Mouse (Mus musculus): ENCODE data around the gene Maco1. TPM values are rescaled to one million over a fixed set of nuclear protein-coding genes. Genes with fewer than 3 reads are reported as not detected.
"Not testable (repeated sequence)": the region's sequence is repeated elsewhere in the genome, so short reads cannot be mapped to it uniquely, and the experiment has no call there.

The Maco1 gene
- polyA plus RNA-seq, 1 experiment, result not detected

DNA sequence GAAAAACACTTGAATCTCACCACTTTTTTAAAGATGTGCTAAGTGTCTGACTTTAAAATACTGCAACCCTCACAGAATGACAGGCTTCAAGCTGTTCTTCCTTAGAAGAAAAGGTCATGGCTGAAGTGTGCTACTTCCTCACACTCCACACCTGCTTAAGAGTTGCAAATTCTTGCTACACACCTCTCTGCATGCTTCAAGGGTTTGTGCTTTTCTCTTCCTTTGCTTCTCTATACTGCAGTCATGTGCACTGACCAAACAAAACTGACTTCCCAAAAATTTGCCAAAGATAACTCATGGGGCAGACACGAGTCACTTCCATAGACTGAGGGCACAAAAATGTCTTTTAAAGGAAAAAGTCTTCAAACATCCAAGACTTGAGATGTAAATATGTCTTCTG, 14.9 kb downstream of the Maco1 start:
- WGBS, result 68% methylated on average over 1 of the region's 1 CpGs
- TF ChIP-seq CTCF (IDR thresholded peaks at IDR 0.05; ENCODE audit: insufficient read depth, low read depth, low read length), result no peak
- TF ChIP-seq POLR2A (IDR thresholded peaks at IDR 0.05; ENCODE audit: insufficient read depth, low read depth, low read length), result no peak
- Histone ChIP-seq H3K4me1 (ENCODE audit: control insufficient read depth, insufficient read depth, low read length) (peaks cover 5% of the 10 kb centered on the region), H3K4me3 (ENCODE audit: insufficient read depth, low read depth, low read length) (no peak overlapping the region), H3K27ac (ENCODE audit: insufficient read depth, low read depth, low read length) (no peak overlapping the region)

DNA sequence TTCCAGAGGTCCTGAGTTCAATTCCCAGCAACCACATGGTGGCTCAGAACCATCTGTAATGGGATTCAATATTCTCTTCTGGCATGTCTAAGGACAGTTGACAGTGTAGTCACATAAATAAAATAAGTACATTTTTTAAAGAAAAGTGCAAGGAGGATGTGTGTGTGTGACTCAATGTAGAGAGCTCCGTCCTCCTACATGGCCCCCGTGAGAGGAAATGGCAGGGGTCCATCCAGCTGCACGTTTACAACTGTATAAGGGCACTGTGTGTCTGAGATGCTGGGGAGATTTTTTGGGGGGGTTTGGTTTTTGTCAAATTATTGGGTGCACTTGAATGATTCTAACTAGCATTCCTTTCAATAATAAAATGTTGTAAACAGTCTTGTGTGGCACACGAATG, 17.7 kb downstream of the Maco1 start:
- TF ChIP-seq POLR2A (IDR thresholded peaks at IDR 0.05; ENCODE audit: insufficient read depth, low read depth, low read length) (no peak), CTCF (IDR thresholded peaks at IDR 0.05; ENCODE audit: insufficient read depth, low read depth, low read length) (no peak)
- WGBS, result 75% methylated on average over 4 of the region's 4 CpGs

DNA sequence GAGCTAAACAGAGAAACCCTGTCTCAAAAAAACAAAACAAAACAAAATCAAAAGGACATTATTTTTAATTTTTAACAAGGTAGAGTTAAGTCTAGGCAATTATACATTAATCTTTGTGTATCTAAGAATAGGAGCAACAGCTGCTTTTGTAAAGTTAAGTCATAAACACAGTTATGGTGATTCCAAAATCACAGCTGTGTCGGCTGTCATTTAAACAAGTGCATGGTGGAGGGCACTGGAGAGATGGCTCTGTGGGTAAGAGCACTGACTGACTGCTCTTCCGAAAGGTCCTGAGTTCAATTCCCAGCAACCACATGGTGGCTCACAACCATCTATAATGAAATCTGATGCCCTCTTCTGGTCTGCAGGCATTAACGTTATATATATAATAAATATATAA, 21.2 kb downstream of the Maco1 start:
- TF ChIP-seq POLR2A (IDR thresholded peaks at IDR 0.05; ENCODE audit: insufficient read depth, low read depth, low read length), result no peak
- no peak for TF ChIP-seq CTCF (IDR thresholded peaks at IDR 0.05; ENCODE audit: insufficient read depth, low read depth, low read length)
- no peak overlapping the region for H3K27ac ChIP-seq (ENCODE audit: insufficient read depth, low read depth, low read length)
- H3K4me3 ChIP-seq (ENCODE audit: insufficient read depth, low read depth, low read length), result no peak overlapping the region
- 82% methylated on average over 3 of the region's 3 CpGs for WGBS
- H3K4me1 ChIP-seq (ENCODE audit: control insufficient read depth, insufficient read depth, low read length), result no peaks in the 10 kb centered on the region

More for the DNA sequence above, 17.7 kb downstream of the Maco1 start:
- Histone ChIP-seq H3K27ac (ENCODE audit: insufficient read depth, low read depth, low read length) (no peak overlapping the region), H3K4me3 (ENCODE audit: insufficient read depth, low read depth, low read length) (no peak overlapping the region), H3K4me1 (ENCODE audit: control insufficient read depth, insufficient read depth, low read length) (peaks cover 5% of the 10 kb centered on the region)

DNA sequence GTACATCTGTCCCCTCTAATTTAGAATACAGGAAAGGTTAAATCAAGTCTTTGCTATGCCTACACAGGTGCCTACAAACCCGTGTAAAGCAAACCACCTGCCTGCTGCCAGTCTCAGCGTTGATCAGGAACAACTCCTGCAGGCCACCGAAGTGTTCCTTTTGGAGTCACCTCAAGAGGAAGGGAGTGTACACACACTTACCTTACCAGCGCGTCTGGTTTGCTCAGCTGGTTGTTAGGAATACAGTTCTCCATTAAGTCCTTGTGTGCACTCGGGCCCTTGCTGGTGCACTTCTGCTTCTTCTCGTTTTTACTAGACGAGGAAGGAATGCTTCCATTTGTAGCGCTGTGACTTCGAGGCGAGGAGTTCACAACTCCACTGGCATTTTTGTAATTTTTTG, 25.3 kb downstream of the Maco1 start:
- WGBS, result 92% methylated on average over 11 of the region's 11 CpGs
- no peak for TF ChIP-seq POLR2A (IDR thresholded peaks at IDR 0.05; ENCODE audit: insufficient read depth, low read depth, low read length)
- no peak for TF ChIP-seq CTCF (IDR thresholded peaks at IDR 0.05; ENCODE audit: insufficient read depth, low read depth, low read length)
- H3K27ac ChIP-seq (ENCODE audit: insufficient read depth, low read depth, low read length), result no peak overlapping the region

DNA sequence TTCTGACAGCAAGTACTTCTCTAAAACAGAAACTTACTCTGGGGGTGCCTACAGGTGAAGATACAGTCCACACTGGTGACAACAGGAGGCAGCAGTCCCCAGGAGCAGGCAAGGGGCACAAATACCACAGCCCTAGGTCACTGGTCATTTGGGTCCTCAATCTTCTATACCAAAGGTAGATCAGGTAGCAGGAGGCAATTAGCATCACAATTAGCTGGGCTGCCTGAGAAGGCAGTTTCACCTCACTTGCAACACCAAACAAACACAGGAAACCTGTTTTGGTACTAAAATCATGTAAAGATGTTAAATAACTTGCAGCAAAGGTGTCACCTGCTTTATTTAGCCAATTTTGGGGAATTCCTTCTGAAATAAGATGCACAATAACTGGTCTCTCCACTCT, 26.8 kb downstream of the Maco1 start:
- H3K27ac ChIP-seq (ENCODE audit: insufficient read depth, low read depth, low read length), result no peak overlapping the region
- H3K4me3 ChIP-seq (ENCODE audit: insufficient read depth, low read depth, low read length), result no peak overlapping the region
- TF ChIP-seq POLR2A (IDR thresholded peaks at IDR 0.05; ENCODE audit: insufficient read depth, low read depth, low read length), result no peak
- no peak for TF ChIP-seq CTCF (IDR thresholded peaks at IDR 0.05; ENCODE audit: insufficient read depth, low read depth, low read length)
- H3K4me1 ChIP-seq (ENCODE audit: control insufficient read depth, insufficient read depth, low read length), result peaks cover 8% of the 10 kb centered on the region

More for the DNA sequence above, 25.3 kb downstream of the Maco1 start:
- H3K4me1 ChIP-seq (ENCODE audit: control insufficient read depth, insufficient read depth, low read length), result peaks cover 3% of the 10 kb centered on the region; the same call in 1 of the 2 replicates
- no peak overlapping the region for H3K4me3 ChIP-seq (ENCODE audit: insufficient read depth, low read depth, low read length)

DNA sequence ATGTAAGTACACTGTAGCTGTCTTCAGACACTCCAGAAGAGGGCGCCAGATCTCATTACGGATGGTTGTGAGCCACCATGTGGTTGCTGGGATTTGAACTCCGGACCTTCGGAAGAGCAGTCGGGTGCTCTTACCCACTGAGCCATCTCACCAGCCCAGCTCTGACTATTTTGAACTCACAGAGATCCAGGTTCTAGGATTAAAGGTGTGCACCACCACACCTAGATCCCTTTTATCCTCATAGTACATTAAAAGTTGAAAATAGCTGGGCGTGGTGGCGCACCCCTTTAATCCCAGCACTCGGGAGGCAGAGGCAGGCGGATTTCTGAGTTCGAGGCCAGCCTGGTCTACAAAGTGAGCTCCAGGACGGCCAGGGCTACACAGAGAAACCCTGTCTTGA, 27.3 kb downstream of the Maco1 start:
- WGBS, result 95% methylated on average over 11 of the region's 11 CpGs
- not testable (repeated sequence) for H3K27ac ChIP-seq (ENCODE audit: insufficient read depth, low read depth, low read length); H3K4me1 ChIP-seq (ENCODE audit: control insufficient read depth, insufficient read depth, low read length); H3K4me3 ChIP-seq (ENCODE audit: insufficient read depth, low read depth, low read length)

DNA sequence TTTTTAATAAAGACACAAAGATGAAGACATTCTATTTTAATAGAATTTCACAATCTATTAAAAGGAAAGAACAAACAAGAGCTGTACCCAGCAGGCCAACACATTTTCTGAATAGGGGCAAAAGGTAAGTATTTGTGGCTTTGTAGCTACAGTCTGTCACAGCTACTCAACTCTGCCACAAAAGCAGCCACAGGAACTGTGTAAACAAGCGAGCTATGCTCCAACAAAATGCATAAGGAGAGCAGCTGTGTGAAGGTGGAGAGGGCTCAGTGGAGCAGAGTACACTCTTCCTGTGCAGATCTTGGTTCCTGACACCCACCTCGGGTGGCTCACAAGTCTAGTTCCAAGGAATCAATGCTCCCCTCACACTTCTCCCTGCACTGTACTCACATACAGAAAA, 29.6 kb downstream of the Maco1 start:
- whole genome bisulfite sequencing, result 29% methylated on average over 2 of the region's 2 CpGs
- TF ChIP-seq POLR2A (IDR thresholded peaks at IDR 0.05; ENCODE audit: insufficient read depth, low read depth, low read length) (no peak), CTCF (IDR thresholded peaks at IDR 0.05; ENCODE audit: insufficient read depth, low read depth, low read length) (no peak)

DNA sequence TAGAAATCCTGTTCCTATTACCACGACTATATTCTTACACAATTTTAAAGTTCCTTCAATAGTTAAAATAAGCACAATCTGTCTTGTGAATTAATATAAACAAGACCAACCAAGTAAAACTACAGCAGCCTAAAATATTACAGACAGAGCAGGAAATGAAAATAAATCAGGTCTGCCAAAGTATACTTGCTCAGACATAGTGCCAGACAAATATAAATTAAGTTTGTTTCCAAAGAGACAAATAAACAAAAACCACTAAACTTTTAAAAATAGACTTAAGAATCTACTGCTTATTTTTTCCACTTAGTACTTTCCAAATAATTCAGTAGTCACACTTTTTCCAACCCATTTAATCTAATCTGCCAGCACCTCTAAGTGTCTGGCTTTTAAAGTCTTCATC, 32.1 kb downstream of the Maco1 start:
- TF ChIP-seq POLR2A (IDR thresholded peaks at IDR 0.05; ENCODE audit: insufficient read depth, low read depth, low read length), result no peak
- no peak for TF ChIP-seq CTCF (IDR thresholded peaks at IDR 0.05; ENCODE audit: insufficient read depth, low read depth, low read length)

More for the DNA sequence above, 29.6 kb downstream of the Maco1 start:
- peaks cover 9% of the 10 kb centered on the region for H3K4me1 ChIP-seq (ENCODE audit: control insufficient read depth, insufficient read depth, low read length)
- 0 out of 2 replicates have a peak overlapping the region, but pooled peaks have one; percentile 57 for H3K27ac ChIP-seq (ENCODE audit: insufficient read depth, low read depth, low read length)
- H3K4me3 ChIP-seq (ENCODE audit: insufficient read depth, low read depth, low read length), result no peak overlapping the region

DNA sequence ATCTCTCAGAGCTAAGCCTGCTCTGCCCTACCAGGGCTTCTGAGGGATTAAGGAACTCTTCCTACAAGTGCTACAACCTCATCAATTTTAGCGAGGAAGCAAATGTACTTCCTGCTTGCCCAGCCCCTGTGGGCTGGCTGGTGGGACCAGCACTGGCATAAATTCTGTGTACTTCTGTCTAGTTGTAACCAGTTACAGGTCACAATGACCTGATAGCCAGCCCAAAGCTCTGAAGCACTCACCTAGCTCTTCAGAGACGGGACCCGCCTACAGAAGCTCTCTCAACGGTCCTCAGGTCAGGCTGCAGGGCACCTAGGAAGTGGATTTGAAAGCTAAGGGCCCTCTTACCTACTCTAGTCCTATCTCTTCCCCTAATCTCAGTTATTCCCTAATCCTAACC, 35.4 kb downstream of the Maco1 start:
- TF ChIP-seq CTCF (IDR thresholded peaks at IDR 0.05; ENCODE audit: insufficient read depth, low read depth, low read length) (no peak), POLR2A (IDR thresholded peaks at IDR 0.05; ENCODE audit: insufficient read depth, low read depth, low read length) (no peak)

More for the DNA sequence above, 32.1 kb downstream of the Maco1 start:
- no peak overlapping the region for H3K27ac ChIP-seq (ENCODE audit: insufficient read depth, low read depth, low read length)
- H3K4me3 ChIP-seq (ENCODE audit: insufficient read depth, low read depth, low read length), result no peak overlapping the region
- 45% methylated on average over 1 of the region's 1 CpGs for WGBS
- H3K4me1 ChIP-seq (ENCODE audit: control insufficient read depth, insufficient read depth, low read length), result peaks cover 11% of the 10 kb centered on the region

DNA sequence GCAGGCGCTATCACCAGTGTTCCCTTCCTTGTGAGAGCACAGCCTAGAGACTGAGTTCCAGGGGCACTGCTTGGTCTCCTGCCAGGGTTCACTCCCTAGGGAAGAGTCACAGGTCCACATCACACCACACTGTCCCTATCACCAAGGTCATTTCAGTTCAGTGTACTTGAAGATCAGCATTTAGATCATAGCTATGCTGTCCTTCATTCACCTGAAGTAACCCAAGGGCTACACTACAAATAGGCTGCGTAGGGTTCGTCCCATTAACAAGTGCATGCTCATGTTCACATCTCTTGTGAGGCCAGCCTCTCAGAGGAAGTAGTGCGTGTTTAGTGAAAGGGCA, 38.9 kb downstream of the Maco1 start:
- WGBS, result 79% methylated on average over 4 of the region's 4 CpGs
- Histone ChIP-seq H3K4me1 (ENCODE audit: control insufficient read depth, insufficient read depth, low read length) (peaks cover 24% of the 10 kb centered on the region), H3K27ac (ENCODE audit: insufficient read depth, low read depth, low read length) (no peak overlapping the region), H3K4me3 (ENCODE audit: insufficient read depth, low read depth, low read length) (no peak overlapping the region)
- TF ChIP-seq POLR2A (IDR thresholded peaks at IDR 0.05; ENCODE audit: insufficient read depth, low read depth, low read length) (no peak), CTCF (IDR thresholded peaks at IDR 0.05; ENCODE audit: insufficient read depth, low read depth, low read length) (no peak)

More for the DNA sequence above, 35.4 kb downstream of the Maco1 start:
- 85% methylated on average over 4 of the region's 4 CpGs for WGBS
- H3K27ac ChIP-seq (ENCODE audit: insufficient read depth, low read depth, low read length), result no peak overlapping the region
- H3K4me3 ChIP-seq (ENCODE audit: insufficient read depth, low read depth, low read length), result no peak overlapping the region
- H3K4me1 ChIP-seq (ENCODE audit: control insufficient read depth, insufficient read depth, low read length), result peaks cover 21% of the 10 kb centered on the region

Data from olfactory bulb, adult 2 months (tissue).